Mouse (Mus musculus) embryonic facial prominence, embryonic 11.5 days (tissue): ENCODE measurements around the gene Cldn24. TPM values are rescaled to one million over a fixed set of nuclear protein-coding genes. Genes with fewer than 3 reads are reported as not detected.
"Not testable (repeated sequence)": the region's sequence is repeated elsewhere in the genome, so short reads cannot be mapped to it uniquely, and the experiment has no call there.

Experiments
- ATAC-seq: fragments of 200-750 bp; cut with Nextera tagmentation; replicated peaks from 2 replicates; pipeline ENCODE4 v1.8.0; 2017; ENCODE audit warnings: low read depth; ENCODE audit not compliant: insufficient number of reproducible peaks, low FRiP score, low TSS enrichment
- DNase-seq: peaks from one replicate; pipeline ENCODE4 v3.0.0-alpha.2; 2015; ENCODE audit warnings: low spot score
- H3K27ac ChIP-seq: fragments of 300-500 bp; sonication (generic); replicated peaks from 2 replicates; pipeline ENCODE4 v1.5.1; 2014; ENCODE audit warnings: mild to moderate bottlenecking, low read depth, low read length, control low read depth
- H3K27me3 ChIP-seq: fragments of 300-500 bp; sonication (generic); 2 replicates; pipeline ENCODE4 v1.6.1; 2014; ENCODE audit warnings: mild to moderate bottlenecking, low read length, moderate library complexity, mixed read lengths; ENCODE audit not compliant: control insufficient read depth, insufficient read depth
- H3K36me3 ChIP-seq: fragments of 300-500 bp; sonication (generic); replicated peaks from 2 replicates; pipeline ENCODE4 v1.6.1; 2014; ENCODE audit warnings: low read depth, mild to moderate bottlenecking, low read length, moderate library complexity, mixed read lengths; ENCODE audit not compliant: control insufficient read depth, insufficient read depth
- H3K4me1 ChIP-seq: fragments of 300-500 bp; sonication (generic); 2 replicates; pipeline ENCODE4 v1.6.1; 2014; ENCODE audit warnings: low read length, mixed read lengths; ENCODE audit not compliant: control insufficient read depth, insufficient read depth
- H3K4me2 ChIP-seq: fragments of 300-500 bp; sonication (generic); 2 replicates; pipeline ENCODE4 v1.6.1; 2014; ENCODE audit warnings: low read depth, mild to moderate bottlenecking, control low read depth, low read length, moderate library complexity
- H3K4me3 ChIP-seq: fragments of 300-500 bp; sonication (generic); 2 replicates; pipeline ENCODE4 v1.5.1; 2014; ENCODE audit warnings: low read depth, low read length, control low read depth
- H3K9ac ChIP-seq: fragments of 300-500 bp; sonication (generic); replicated peaks from 2 replicates; pipeline ENCODE4 v1.6.1; 2014; ENCODE audit warnings: mild to moderate bottlenecking, control low read depth, low read length
- H3K9me3 ChIP-seq: fragments of 300-500 bp; sonication (generic); replicated peaks from 2 replicates; pipeline ENCODE4 v1.6.1; 2016; ENCODE audit warnings: mild to moderate bottlenecking, low read length, inconsistent platforms, mixed read lengths; ENCODE audit not compliant: control insufficient read depth
- WGBS: fragments of 180-500 bp; shearing (Covaris S2); extraction: QIAGEN DNeasy Blood & Tissue Kit; methylation state at CpG from one replicate; pipeline ENCODE4 v1.1.7; 2014; 5-methylcytosine and 5-hydroxymethylcytosine counted together
- polyA plus RNA-seq: library from polyadenylated mRNA; unstranded; fragments of >200 nt; fragmentation: Nextera tagmentation; extraction: Ambion mirVana; gene quantifications from 2 replicates; pipeline ENCODE4 v1.2.1, GENCODE M21; 2014

Gene Cldn24
- polyA plus RNA-seq, 1 experiment from 2014 or later, result not detected

DNA sequence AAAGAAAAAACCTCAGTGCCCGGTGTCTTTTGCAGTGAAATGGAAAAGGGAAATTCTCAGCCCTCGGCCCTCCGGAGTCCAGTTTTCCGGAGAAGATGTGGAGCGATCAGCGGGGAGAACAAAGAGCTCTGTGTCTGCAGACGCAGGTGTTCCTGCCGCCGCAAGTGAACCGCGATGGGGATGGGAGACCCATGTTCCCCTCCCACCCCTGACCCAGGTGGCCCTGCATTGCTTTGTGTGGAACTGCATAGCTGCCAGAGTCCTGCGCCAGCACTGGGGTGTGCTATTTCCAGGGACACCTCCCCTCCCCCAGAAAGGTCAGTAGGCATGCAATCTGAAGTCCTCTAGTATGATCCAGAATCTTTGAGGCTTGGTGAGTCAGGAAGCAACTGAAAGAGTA, 10.7 kb upstream of the Cldn24 start:
- no peak overlapping the region for H3K4me3 ChIP-seq
- DNase-seq (no peak), ATAC-seq (no peak)
- H3K9me3 ChIP-seq, result no peaks in the 10 kb centered on the region
- H3K27ac ChIP-seq, result no peak overlapping the region
- no peaks in the 10 kb centered on the region for H3K27me3 ChIP-seq
- H3K4me2 ChIP-seq, result no peak overlapping the region
- no peaks in the 10 kb centered on the region for H3K36me3 ChIP-seq
- no peak overlapping the region for H3K9ac ChIP-seq
- WGBS, result 54% methylated on average over 12 of the region's 12 CpGs
- no peaks in the 10 kb centered on the region for H3K4me1 ChIP-seq

DNA sequence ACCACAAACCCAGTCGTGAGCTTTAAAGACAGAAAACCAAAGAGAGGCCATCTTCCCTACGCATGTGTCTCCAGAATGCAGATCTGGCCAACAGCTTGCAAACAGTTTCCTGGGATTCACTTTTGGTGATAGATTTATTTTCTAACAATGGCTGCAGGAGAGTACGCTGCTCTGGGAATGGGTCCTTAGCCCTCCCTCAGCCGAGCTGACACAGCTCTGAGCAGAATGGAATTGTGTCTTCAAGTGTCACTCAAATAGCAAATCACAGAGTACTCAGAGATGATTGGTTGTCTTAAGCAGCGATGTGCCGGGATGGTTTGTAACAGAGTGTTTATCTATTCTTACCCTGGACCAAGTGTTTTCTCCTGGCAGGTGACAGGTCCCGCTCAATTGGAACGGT, 2.9 kb upstream of the Cldn24 start:
- Histone ChIP-seq H3K9me3 (no peaks in the 10 kb centered on the region), H3K27me3 (no peaks in the 10 kb centered on the region), H3K36me3 (no peaks in the 10 kb centered on the region), H3K4me3 (no peak overlapping the region), H3K9ac (no peak overlapping the region), H3K4me1 (no peaks in the 10 kb centered on the region), H3K4me2 (no peak overlapping the region), H3K27ac (no peak overlapping the region)
- 90% methylated on average over 8 of the region's 8 CpGs for WGBS
- ATAC-seq (no peak), DNase-seq (no peak)

DNA sequence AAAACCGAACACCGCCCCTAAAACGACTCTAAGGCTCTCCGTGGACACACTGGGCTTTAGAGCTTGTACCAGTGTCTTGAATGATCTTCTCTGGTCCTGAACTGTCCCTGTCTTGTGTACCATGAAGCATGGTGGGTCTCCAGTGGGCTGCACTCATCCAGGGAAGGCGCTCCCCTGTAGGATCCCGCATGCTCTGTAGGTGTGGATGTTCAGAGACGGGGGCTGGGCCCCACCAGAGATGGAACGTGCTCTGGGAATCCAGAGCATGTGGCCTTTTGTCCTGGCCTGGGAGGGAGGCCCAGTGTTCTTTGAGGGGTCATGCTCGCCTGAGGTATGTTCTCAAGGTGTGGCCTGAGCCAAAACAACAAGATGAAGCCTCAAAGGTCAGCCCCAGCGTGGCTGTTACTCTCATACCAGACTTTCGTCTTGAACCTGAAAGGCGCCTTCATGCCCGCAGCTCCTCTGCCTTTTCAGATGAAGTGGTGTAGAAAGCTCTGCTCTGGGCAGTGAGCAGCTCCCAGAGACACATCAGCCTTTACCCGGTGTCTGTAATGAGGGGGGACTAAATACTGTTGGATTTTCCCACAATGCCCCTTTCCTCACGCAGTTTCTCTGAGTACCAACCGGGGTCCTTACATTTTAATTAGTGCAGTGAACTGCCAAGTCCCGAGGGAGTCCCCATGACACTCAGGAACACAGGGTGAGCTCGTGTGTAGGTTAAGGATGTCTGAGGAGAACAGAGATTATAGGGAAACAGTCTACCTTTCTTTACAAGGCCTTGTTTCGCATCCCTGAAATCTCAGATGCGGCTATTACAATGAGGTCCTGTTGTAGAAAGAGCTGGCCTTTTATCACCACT, 800 bp upstream of the Cldn24 start:
- Histone ChIP-seq H3K9ac (no peak overlapping the region), H3K9me3 (no peaks in the 10 kb centered on the region), H3K4me3 (no peak overlapping the region), H3K36me3 (no peaks in the 10 kb centered on the region), H3K27me3 (no peaks in the 10 kb centered on the region), H3K27ac (no peak overlapping the region), H3K4me2 (no peak overlapping the region), H3K4me1 (no peaks in the 10 kb centered on the region)
- DNase-seq, result no peak
- WGBS, result 84% methylated on average over 20 of the region's 20 CpGs
- ATAC-seq, result no peak

DNA sequence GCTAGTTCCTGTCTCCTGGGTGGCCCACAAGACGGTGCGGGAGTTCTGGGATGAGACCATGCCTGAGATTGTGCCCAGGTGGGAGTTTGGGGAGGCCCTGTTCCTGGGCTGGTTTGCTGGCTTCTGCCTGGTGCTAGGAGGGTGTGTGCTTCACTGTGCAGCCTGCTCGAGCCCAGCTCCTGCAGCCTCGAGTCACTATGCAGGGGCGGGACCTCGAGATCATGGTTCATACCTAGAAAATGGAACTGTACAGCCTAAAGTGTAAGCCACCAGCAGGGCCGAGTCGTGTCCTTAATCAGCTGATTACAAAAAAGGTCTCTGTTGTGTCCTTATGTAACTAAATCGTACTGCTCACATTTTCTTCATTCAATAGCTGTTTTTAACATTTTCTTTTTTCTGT, 598 bp downstream of the Cldn24 start:
- DNase-seq, H3K36me3 ChIP-seq, H3K27me3 ChIP-seq, H3K27ac ChIP-seq, H3K4me1 ChIP-seq, H3K4me3 ChIP-seq, H3K9me3 ChIP-seq, ATAC-seq, H3K9ac ChIP-seq, H3K4me2 ChIP-seq: not testable (repeated sequence)
- 87% methylated on average over 7 of the region's 9 CpGs for WGBS

DNA sequence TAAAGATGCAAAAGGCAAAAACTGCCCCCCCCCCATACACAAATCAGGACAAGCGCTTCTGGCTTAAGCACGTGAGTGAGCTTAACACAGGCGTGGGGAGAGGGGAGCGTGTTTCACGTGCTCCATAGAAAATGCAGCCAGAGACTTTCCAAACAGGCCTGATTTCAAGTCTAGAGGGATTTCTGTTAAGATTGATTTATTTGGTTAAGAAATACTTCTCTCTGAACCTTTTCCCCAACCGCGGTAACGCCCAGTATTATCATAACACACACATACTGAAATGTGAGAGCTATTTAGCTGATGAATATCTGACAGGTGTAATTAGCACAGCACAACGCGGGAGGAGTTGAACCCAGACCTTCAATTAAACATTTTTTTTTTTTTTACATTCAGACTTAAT, 1.8 kb downstream of the Cldn24 start:
- Histone ChIP-seq H3K4me3 (no peak overlapping the region), H3K9me3 (no peaks in the 10 kb centered on the region), H3K4me1 (no peaks in the 10 kb centered on the region), H3K4me2 (no peak overlapping the region), H3K27ac (no peak overlapping the region), H3K36me3 (no peaks in the 10 kb centered on the region), H3K9ac (no peak overlapping the region), H3K27me3 (no peaks in the 10 kb centered on the region)
- WGBS, result 43% methylated on average over 10 of the region's 10 CpGs
- ATAC-seq, result no peak
- DNase-seq, result peak; percentile 56

DNA sequence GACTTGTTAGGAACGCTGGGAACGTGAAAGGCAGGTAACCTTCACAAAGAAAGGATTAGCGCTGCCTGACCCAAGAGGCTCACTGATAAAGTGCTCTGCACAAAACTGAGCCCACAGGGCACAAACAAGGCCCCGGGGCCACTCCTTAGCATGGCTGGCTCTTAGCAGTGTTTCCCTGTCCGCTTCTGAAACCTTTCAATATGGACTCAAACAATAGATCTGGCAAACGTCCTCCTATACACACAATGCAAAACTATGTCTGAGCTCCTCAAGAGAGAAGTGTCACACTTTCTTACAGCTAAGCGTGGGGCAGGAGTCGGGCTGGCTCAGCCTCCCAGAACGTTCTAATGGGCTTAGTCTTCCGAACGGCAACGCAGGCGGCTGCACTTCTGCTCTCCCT, 2.2 kb downstream of the Cldn24 start, which contains the start of gene Cldn22:
Cldn22 (plus strand) TSS at position 301 of the 400 bp plus-strand sequence.
- Histone ChIP-seq H3K9ac (no peak within 1 kb of the TSS), H3K27me3 (no peaks in the 10 kb centered on the region), H3K36me3 (no peaks in the 10 kb centered on the region), H3K9me3 (no peaks in the 10 kb centered on the region), H3K4me3 (no peak within 1 kb of the TSS), H3K27ac (no peak within 1 kb of the TSS), H3K4me2 (no peak within 1 kb of the TSS), H3K4me1 (no peaks in the 10 kb centered on the region)
- ATAC-seq (0 out of 2 replicates have a peak, but pooled peaks have one; percentile 19), DNase-seq (no peak)
- WGBS, result 55% methylated on average over 13 of the region's 13 CpGs

DNA sequence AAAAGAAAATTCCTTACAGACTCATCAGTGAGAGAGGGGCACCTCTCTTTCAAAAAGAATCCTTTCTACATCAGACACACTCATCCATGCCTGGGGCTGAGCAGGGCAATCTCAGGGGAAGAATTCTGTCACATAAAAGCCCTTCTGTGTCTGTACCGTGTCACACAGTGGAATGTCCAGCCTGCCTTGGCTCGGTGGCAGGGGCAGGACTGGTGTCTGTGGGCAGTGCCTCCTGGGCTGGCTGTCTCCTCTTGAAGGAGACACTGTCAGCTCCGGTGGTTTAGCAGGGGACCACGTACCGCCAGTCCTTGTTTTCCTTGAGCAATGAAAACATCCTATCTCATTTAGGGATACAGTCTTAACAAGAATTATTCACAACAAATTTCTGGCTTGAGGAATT, 3.7 kb downstream of the Cldn24 start:
- no peak for ATAC-seq
- Histone ChIP-seq H3K36me3 (no peaks in the 10 kb centered on the region), H3K27ac (no peak overlapping the region), H3K9me3 (no peaks in the 10 kb centered on the region), H3K4me2 (no peak overlapping the region), H3K4me3 (no peak overlapping the region), H3K27me3 (no peaks in the 10 kb centered on the region), H3K4me1 (no peaks in the 10 kb centered on the region), H3K9ac (no peak overlapping the region)
- WGBS, result 26% methylated on average over 5 of the region's 5 CpGs
- DNase-seq, result no peak

DNA sequence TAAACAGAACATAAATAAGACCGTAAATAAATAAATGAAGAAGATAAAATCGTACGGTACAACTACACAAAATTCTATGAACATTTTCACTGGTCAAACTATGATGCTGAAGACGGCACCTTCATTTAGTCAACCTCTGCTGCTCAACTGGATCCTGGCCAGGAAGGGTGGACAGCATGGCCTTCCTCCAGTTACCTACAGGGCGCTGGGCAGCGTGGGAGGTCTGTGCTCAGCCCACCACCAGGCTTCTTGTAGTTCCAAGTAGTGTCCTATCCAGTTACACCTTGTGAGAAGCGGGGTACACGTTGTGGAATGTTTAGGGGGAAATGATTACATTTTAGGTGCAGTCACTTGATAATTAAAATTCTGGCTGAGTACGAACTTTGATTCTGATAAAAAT, 5.0 kb downstream of the Cldn24 start:
- H3K9ac ChIP-seq, result no peak overlapping the region
- peak; percentile 39 for DNase-seq
- H3K27ac ChIP-seq, result no peak overlapping the region
- no peak overlapping the region for H3K4me3 ChIP-seq
- no peaks in the 10 kb centered on the region for H3K27me3 ChIP-seq
- no peaks in the 10 kb centered on the region for H3K9me3 ChIP-seq
- H3K36me3 ChIP-seq, result no peaks in the 10 kb centered on the region; the same call in 1 of the 2 replicates
- 76% methylated on average over 9 of the region's 9 CpGs for WGBS
- H3K4me1 ChIP-seq, result no peaks in the 10 kb centered on the region
- ATAC-seq, result no peak
- H3K4me2 ChIP-seq, result no peak overlapping the region
